Mouse (Mus musculus) ZHBTc4 (cell line): ENCODE measurements around the gene Camta2.

Source experiments
- DNase-seq: peaks from one replicate; pipeline ENCODE4 v3.0.0-alpha.2; 2011; ENCODE audit warnings: low read depth, low spot score

Camta2 gene

GRCm38 (mm10) chr11:70687601-70688199 lies at the start of gene Camta2:
Gene Camta2, minus strand, starts transcription at chr11:70688105.
- peak; percentile 73 for DNase-seq

- DNase-seq = no peak
Observed at GRCm38 (mm10) chr11:70733256-70733655, 45.4 kb upstream of the Camta2 start.

- DNase-seq = no peak
Observed at GRCm38 (mm10) chr11:70731178-70731577, 43.3 kb upstream of the Camta2 start.

GRCm38 (mm10) chr11:70730427-70731038 lies 42.6 kb upstream of the Camta2 start:
- no peak for DNase-seq

- no peak for DNase-seq
Observed at GRCm38 (mm10) chr11:70727385-70727784, 39.5 kb upstream of the Camta2 start.

- DNase-seq = no peak
Observed at GRCm38 (mm10) chr11:70726585-70726984, 38.7 kb upstream of the Camta2 start.

- no peak for DNase-seq
Observed at GRCm38 (mm10) chr11:70724706-70725105, 36.8 kb upstream of the Camta2 start.

- no peak for DNase-seq
Observed at GRCm38 (mm10) chr11:70721072-70721471, 33.2 kb upstream of the Camta2 start.

- DNase-seq = no peak
Observed at GRCm38 (mm10) chr11:70720567-70720966, 32.7 kb upstream of the Camta2 start.

- no peak for DNase-seq
Observed at GRCm38 (mm10) chr11:70718481-70718880, 30.6 kb upstream of the Camta2 start.

GRCm38 (mm10) chr11:70715832-70716231 lies 27.9 kb upstream of the Camta2 start:
- no peak for DNase-seq

- no peak for DNase-seq
Observed at GRCm38 (mm10) chr11:70713222-70713621, 25.3 kb upstream of the Camta2 start.

- DNase-seq = no peak
Observed at GRCm38 (mm10) chr11:70711026-70711425, 23.1 kb upstream of the Camta2 start.

GRCm38 (mm10) chr11:70706127-70706526 lies 18.2 kb upstream of the Camta2 start:
- no peak for DNase-seq

- DNase-seq = no peak
Observed at GRCm38 (mm10) chr11:70702781-70703180, 14.9 kb upstream of the Camta2 start.

GRCm38 (mm10) chr11:70701984-70702733 lies 14.3 kb upstream of the Camta2 start:
- no peak for DNase-seq

GRCm38 (mm10) chr11:70701221-70701955 lies 13.5 kb upstream of the Camta2 start:
- DNase-seq = no peak

GRCm38 (mm10) chr11:70700613-70701012 lies 12.7 kb upstream of the Camta2 start:
- DNase-seq = peak; percentile 76

- peak; percentile 97 for DNase-seq
Observed at GRCm38 (mm10) chr11:70699722-70700556, 12.0 kb upstream of the Camta2 start, which contains the start of the genes Inca1 and Kif1c. Gene Inca1, minus strand, starts transcription at chr11:70700155. Gene Kif1c, plus strand, starts transcription at chr11:70700548.

GRCm38 (mm10) chr11:70699051-70699450 lies 11.1 kb upstream of the Camta2 start:
- no peak for DNase-seq

GRCm38 (mm10) chr11:70697376-70697775 lies 9.5 kb upstream of the Camta2 start:
- peak; percentile 37 for DNase-seq
